Mouse (Mus musculus) forebrain, embryonic 16.5 days (tissue): ENCODE data around the gene Tia1. TPM values are rescaled to one million over a fixed set of nuclear protein-coding genes. Genes with fewer than 3 reads are reported as not detected.

Source experiments
- ATAC-seq: fragments of 200-750 bp; cut with Nextera tagmentation; 2 replicates; pipeline ENCODE4 v1.8.0; 2017; ENCODE audit warnings: mild to moderate bottlenecking, moderate library complexity
- H3K27ac ChIP-seq: fragments of 300-500 bp; sonication (generic); 2 replicates; pipeline ENCODE4 v1.5.1; 2014; ENCODE audit warnings: low read length, control low read depth
- H3K27me3 ChIP-seq: fragments of 300-500 bp; sonication (generic); replicated peaks from 2 replicates; pipeline ENCODE4 v1.6.1; 2014; ENCODE audit warnings: low read length; ENCODE audit not compliant: control insufficient read depth, insufficient read depth
- H3K36me3 ChIP-seq: fragments of 300-500 bp; sonication (generic); 2 replicates; pipeline ENCODE4 v1.6.1; 2014; ENCODE audit not compliant: control insufficient read depth, insufficient read depth
- H3K4me1 ChIP-seq: fragments of 300-500 bp; sonication (generic); replicated peaks from 2 replicates; pipeline ENCODE4 v1.6.1; 2014; ENCODE audit warnings: low read length; ENCODE audit not compliant: control insufficient read depth, insufficient read depth
- H3K4me2 ChIP-seq: fragments of 300-500 bp; sonication (generic); 2 replicates; pipeline ENCODE4 v1.6.1; 2014; ENCODE audit warnings: mild to moderate bottlenecking, low read length, control low read depth
- H3K4me3 ChIP-seq: fragments of 300-500 bp; sonication (generic); replicated peaks from 2 replicates; pipeline ENCODE4 v1.5.1; 2014; ENCODE audit warnings: mild to moderate bottlenecking, low read length, control low read depth
- H3K9ac ChIP-seq: fragments of 300-500 bp; sonication (generic); replicated peaks from 2 replicates; pipeline ENCODE4 v1.6.1; 2014; ENCODE audit warnings: low read depth, low read length, control low read depth
- H3K9me3 ChIP-seq: fragments of 300-500 bp; sonication (generic); 2 replicates; pipeline ENCODE4 v1.6.1; 2016; ENCODE audit warnings: low read length; ENCODE audit not compliant: control insufficient read depth
- WGBS: fragments of 180-500 bp; shearing (Covaris S2); extraction: QIAGEN DNeasy Blood & Tissue Kit; methylation state at CpG from one replicate; pipeline ENCODE4 v1.1.7; 2014; 5-methylcytosine and 5-hydroxymethylcytosine counted together
- polyA plus RNA-seq: library from polyadenylated mRNA; unstranded; fragments of >200 nt; fragmentation: Nextera tagmentation; extraction: Ambion mirVana; gene quantifications from 2 replicates; pipeline ENCODE4 v1.2.1, GENCODE M21; 2015

The Tia1 gene
- polyA plus RNA-seq, 1 experiment from 2014 or later: 414 TPM

- no peak overlapping the region for H3K4me2 ChIP-seq
- H3K9ac ChIP-seq: no peak overlapping the region
- WGBS: 44% methylated on average over 9 of the region's 9 CpGs
- no peak overlapping the region for H3K27ac ChIP-seq
- no peak for ATAC-seq
- H3K4me1 ChIP-seq: no peaks in the 10 kb centered on the region
- H3K27me3 ChIP-seq: no peaks in the 10 kb centered on the region
- no peaks in the 10 kb centered on the region for H3K9me3 ChIP-seq
- H3K36me3 ChIP-seq: no peaks in the 10 kb centered on the region
- no peak overlapping the region for H3K4me3 ChIP-seq
These were observed 76.3 kb downstream of the Tia1 start for GRCm38 (mm10) chr6:86480189-86480831.

- WGBS: 89% methylated on average over 5 of the region's 5 CpGs
- ATAC-seq: no peak
These were observed 77.9 kb downstream of the Tia1 start for GRCm38 (mm10) chr6:86481871-86482270.

More at GRCm38 (mm10) chr6:86481871-86482270, 77.9 kb downstream of the Tia1 start:
- Histone ChIP-seq H3K27ac (no peak overlapping the region), H3K4me1 (peaks cover under 1% of the 10 kb centered on the region; the same call in 1 of the 2 replicates), H3K9ac (no peak overlapping the region), H3K4me3 (no peak overlapping the region), H3K27me3 (no peaks in the 10 kb centered on the region), H3K4me2 (no peak overlapping the region), H3K36me3 (no peaks in the 10 kb centered on the region), H3K9me3 (no peaks in the 10 kb centered on the region)

Other genes with a start within 250 kb of the Tia1 start
- gene Tgfa, start 209.0 kb upstream of the Tia1 start, polyA plus RNA-seq: 14.6 and 19.7 TPM in 2 replicates
- 128 TPM in 2 replicates for gene Fam136a, start 38.6 kb upstream of the Tia1 start, polyA plus RNA-seq
- gene Snrpg, start 32.9 kb upstream of the Tia1 start, polyA plus RNA-seq: 420 and 457 TPM in 2 replicates
- gene Pcyox1, start 7.1 kb upstream of the Tia1 start, polyA plus RNA-seq: 104 and 119 TPM in 2 replicates
- not detected in 2 replicates for gene Gm44790, start 22.4 kb downstream of the Tia1 start, polyA plus RNA-seq
- 34.2 and 36.0 TPM in 2 replicates for gene C87436, start 34.2 kb downstream of the Tia1 start, polyA plus RNA-seq
- 256 and 326 TPM in 2 replicates for gene Pcbp1, start 122.1 kb downstream of the Tia1 start, polyA plus RNA-seq
- 0.92 and 1.6 TPM in 2 replicates for gene Asprv1, start 223.9 kb downstream of the Tia1 start, polyA plus RNA-seq